Mouse (Mus musculus) c-Kit-positive CD71-positive TER-119-negative erythroid progenitor cells, embryonic 14.5 days (primary cell): ENCODE measurements around the gene Spata13.

Experiments used
- DNase-seq: peaks from one replicate; pipeline ENCODE4 v3.0.0-alpha.2; 2013; ENCODE audit warnings: low read depth

The Spata13 gene

DNA sequence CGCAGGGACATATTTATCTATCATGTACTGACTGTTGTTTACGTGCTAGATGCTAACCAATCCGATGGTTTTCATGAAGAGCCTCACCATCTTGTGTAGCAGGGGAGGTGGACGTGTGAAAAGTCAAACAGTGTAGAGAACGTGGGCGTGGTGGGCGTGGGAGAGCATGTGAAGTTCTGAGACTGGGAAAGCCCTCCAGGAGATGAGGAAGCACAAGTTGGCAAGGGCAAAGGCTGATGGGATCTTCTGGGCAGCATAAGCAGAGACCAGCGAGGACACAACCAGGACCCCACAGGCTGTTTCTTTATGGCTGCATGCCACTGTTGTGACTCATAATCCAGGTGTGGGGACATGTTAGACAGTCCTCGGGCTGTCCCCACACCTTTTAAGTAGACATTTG, 5.4 kb downstream of the Spata13 start:
- DNase-seq: no peak

- no peak for DNase-seq
Observed at GRCm38 (mm10) chr14:60641120-60641519, 7.3 kb downstream of the Spata13 start.

DNA sequence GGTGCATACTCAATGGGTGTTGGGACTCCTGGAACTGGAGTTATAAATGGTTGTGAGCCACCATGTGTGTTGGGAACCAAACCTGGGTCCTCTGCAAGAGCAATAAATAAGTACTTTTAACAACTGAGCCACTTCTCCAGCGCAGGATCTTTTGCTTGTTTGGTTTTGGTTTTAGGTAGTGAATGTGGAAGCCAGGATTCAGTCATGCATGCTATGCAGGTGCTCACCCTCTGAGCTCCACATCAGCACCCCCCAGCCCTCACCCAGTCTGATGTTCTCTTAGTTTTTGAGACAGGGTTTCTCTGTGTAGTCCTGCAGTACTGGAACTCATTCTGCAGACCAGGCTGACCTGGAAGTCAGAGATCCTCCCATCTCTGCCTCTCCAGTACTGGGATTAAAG, 8.3 kb downstream of the Spata13 start:
- no peak for DNase-seq

GRCm38 (mm10) chr14:60643098-60643870, 9.5 kb downstream of the Spata13 start:
- no peak for DNase-seq

GRCm38 (mm10) chr14:60646373-60646772, 12.6 kb downstream of the Spata13 start:
- DNase-seq: no peak

DNA sequence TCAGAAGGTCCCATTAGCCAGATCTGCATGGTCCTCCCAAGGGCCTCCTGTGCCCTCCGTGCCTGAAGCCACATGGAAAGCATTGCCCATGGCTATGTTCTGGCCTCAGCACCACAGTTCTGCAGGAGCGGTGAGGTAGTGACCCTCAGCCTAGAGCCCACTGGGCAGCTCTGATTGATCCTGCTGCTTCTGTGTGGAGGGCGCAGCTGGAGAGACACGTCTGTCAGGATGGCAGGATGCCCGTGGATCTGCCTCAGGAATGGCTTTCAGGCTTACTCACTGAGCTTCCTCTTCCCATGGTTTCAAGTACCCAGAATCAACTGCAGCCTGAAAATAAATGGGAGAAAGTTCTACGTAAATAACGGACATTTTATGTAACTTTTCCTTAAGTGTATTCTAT, 14.1 kb downstream of the Spata13 start:
- DNase-seq: no peak

- no peak for DNase-seq
Observed at GRCm38 (mm10) chr14:60648956-60649355, 15.2 kb downstream of the Spata13 start.

DNA sequence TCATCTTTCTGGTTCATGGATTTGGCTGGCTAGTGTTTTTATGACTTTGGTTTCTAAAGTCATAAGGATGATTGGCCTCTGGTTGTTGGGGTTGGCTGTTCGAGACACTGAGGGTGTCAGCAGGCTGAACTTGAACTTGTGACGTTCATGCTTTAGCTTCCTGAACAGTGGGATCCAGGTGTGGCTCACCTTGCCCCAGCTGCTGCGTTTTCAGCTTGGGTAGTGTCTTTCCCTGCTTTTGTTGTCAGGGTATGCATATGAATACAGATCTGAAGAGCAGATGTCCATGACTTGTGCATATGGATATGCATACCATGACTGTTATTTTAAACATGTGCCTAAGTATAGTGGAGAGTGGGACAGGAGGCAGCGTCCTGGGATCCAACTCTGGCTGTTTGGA, 19.4 kb downstream of the Spata13 start:
- no peak for DNase-seq

DNA sequence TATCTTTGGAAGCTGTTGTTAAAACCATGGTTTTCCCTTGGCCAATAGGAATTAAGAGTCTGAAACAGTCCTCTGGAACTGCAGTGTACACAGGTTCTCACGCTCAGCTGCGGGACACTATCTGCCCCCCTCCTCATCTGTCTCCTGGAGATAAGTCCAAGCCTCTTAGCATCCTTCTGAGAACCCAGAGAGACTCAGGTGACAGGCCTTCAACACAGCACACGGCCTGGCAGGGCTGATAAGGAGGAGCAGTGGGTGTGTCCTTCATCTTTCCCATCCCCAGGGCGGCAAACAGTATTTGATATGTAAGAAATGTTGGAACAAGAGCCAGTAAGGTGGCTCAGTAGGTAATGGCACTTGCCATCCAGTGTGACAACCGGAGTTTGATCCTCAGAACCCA, 20.2 kb downstream of the Spata13 start:
- peak; percentile 93 for DNase-seq

- DNase-seq: no peak
Observed at GRCm38 (mm10) chr14:60654708-60655107, 20.9 kb downstream of the Spata13 start.

- DNase-seq: no peak
Observed at GRCm38 (mm10) chr14:60655941-60656700, 22.3 kb downstream of the Spata13 start.

GRCm38 (mm10) chr14:60656701-60657085, 22.9 kb downstream of the Spata13 start:
- DNase-seq: no peak

- DNase-seq: no peak
Observed at GRCm38 (mm10) chr14:60657891-60658290, 24.1 kb downstream of the Spata13 start.

DNA sequence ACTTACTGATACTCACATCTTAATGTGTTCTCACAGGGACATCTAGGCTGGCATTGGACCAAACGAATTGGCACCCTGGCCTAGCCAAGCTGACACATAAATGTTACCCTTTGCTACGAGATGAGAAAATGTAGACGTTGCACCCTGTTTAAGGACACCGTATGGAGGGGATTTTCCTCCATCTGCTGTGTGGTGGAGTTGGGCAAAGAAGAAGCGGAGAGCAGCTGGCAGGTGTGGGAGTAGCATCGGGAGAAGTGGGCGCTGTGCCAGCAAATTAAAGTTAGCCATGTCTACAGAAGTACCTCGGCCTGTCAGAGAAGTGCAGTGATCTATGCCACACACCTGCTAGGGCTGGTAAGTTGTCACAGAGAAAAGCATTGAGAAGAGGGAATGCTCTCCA, 25.7 kb downstream of the Spata13 start:
- no peak for DNase-seq

DNA sequence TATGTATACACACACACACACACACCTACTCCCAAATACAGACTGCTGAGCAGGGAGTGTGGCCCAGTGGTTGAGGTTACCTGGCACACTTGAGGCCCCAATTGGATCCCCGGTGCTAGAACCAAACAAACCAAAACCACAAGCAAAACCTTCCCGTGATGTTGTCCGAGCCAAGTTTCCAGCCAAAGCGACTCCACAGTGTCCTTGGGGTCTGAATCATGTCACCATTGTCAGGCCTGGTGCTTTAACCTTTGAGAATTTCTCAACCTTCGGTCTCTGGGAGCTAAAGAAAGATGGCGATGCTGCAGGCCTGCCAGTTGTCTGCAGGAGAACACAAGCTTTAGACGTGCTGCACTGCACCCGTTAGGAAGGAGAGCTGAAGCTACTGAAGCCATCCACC, 26.8 kb downstream of the Spata13 start:
- no peak for DNase-seq

GRCm38 (mm10) chr14:60661281-60661680, 27.5 kb downstream of the Spata13 start:
- no peak for DNase-seq

DNA sequence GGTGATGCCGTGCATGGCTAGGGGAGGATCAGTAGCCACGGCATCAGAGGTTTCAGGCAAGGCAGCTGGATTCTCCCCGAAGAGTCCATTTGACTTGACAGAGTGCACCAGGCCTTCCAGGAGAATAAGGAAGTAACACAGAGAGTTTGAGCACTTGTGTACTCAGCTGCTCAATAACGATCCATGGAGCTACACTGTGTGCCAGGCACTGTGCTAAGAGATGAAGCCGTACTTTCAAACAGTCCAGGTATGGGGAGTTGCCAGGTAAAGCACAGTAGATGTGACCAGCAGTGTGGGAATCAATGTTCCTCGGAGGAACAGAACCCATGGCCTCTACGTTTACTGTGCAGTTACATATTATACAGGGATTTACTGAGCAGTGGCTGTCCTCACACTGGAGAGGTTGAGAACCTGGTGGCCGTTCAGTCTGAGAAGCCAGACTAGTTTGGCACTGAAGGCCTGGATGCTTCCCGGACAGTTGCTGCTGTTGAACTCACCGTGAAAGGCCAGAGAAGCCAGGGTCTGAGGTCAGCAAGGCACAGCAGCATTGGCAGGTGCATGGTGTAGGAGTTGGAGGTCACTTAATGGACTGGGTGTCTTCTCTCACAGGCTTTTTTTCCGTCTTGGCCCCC, 29.6 kb downstream of the Spata13 start:
- no peak for DNase-seq

GRCm38 (mm10) chr14:60664641-60665040, 30.8 kb downstream of the Spata13 start:
- no peak for DNase-seq

- no peak for DNase-seq
Observed at GRCm38 (mm10) chr14:60665263-60665662, 31.5 kb downstream of the Spata13 start.

DNA sequence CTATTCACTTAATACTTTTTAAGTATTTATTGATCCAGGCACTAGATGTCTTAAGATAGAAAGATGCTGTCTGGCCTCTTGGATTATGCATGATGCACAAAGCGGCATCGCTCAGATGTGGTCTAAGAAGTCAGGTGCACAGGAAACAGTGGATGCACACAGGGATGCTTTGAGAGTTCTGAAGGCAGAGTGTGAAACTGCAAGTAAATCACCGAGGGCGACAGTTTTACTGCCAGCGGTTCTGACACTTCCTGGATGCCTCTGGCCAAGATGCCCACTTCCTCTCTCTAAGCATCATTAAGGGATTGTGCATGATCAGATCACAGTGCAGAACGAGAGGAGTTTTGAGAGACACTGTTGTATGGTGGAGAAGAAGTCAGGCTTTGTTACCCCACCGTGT, 32.5 kb downstream of the Spata13 start:
- DNase-seq: no peak

GRCm38 (mm10) chr14:60670191-60670590, 36.4 kb downstream of the Spata13 start:
- no peak for DNase-seq

DNA sequence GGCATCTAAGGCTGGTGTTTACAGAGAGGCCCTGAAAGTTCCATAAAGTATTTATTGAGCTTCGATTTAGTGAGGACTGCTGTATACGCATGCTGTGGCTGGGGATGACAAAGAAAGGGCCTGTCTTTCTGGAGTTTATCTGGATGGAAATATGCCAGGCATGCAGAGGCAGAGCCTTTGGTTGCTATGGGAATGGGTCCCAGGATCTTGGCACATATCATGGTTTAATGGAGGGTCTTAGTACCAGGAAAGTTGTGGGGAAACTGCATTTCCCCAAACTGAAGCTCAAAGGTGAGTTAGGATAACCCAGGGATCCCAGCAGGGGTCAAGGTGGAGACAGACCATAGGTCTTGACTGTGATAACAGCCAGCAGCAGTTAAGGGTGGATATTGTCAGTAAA, 37.7 kb downstream of the Spata13 start:
- no peak for DNase-seq

- DNase-seq: no peak
Observed at GRCm38 (mm10) chr14:60675697-60676096, 41.9 kb downstream of the Spata13 start.
